Comparison of ENCODE assay signal across 8 mouse cellular contexts in the genomic region with DNA sequence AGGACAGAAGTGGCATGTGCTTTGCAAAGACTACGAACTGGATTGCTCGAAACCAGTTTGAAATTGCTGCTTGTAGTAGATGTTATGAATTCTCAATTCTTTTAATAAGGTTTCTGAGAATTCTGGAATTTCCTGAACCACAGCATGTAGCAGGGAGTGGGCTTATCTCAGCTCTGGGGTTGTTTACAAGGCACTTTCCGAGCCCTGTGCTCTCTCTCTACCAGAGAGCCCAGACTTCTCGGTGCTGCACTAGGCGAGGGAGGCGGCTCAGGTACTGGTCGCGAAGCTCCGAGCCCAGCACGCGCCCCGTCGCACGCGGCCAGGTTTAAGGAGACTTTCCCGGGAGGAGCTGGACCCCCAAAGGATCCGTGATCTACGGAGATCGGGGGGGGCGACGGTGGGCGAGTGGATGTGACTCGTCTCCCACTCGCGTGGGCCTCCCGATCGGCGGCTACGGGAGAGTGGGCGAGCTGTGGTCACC. TPM values are rescaled to one million over a fixed set of nuclear protein-coding genes. Genes with fewer than 3 reads are reported as not detected.
DNase-seq lines count a peak whose midpoint lies in the region; ATAC-seq and TF ChIP-seq lines count a peak whose summit lies in the region.

No protein-coding gene starts in this region.

- H3K4me2 ChIP-seq in hindbrain, embryonic 12.5 days (replicated peaks): peak overlapping the region; percentile 71

- H3K4me1 ChIP-seq in kidney, adult 2 months (ENCODE audit: control insufficient read depth, insufficient read depth, low read length): no peaks in the 10 kb centered on the region
- peaks cover 23% of the 10 kb centered on the region for H3K4me1 ChIP-seq in E14TG2a.4 (replicated peaks; ENCODE audit: low read depth, low read length)
- peaks cover 22% of the 10 kb centered on the region for H3K4me1 ChIP-seq in hindbrain, embryonic 12.5 days

- no peak for TF ChIP-seq CTCF in kidney, adult 2 months (conservative IDR thresholded peaks at IDR 0.05; ENCODE audit: insufficient read depth, insufficient read length, low read depth, low read length)
- no peak for TF ChIP-seq CTCF in E14TG2a.4 (conservative IDR thresholded peaks at IDR 0.05; ENCODE audit: low read length)

- under 1% methylated on average over 30 of the region's 30 CpGs for WGBS in kidney, adult 2 months
- WGBS in hindbrain, embryonic 12.5 days: 3% methylated on average over 30 of the region's 30 CpGs

- no peak for TF ChIP-seq POLR2A in kidney, adult 2 months (IDR thresholded peaks at IDR 0.05; ENCODE audit: low read depth, low read length)

- no peaks in the 10 kb centered on the region for H3K27me3 ChIP-seq in kidney, adult 2 months (replicated peaks; ENCODE audit: control insufficient read depth, insufficient read depth, low read length)
- H3K27me3 ChIP-seq in E14TG2a.4 (ENCODE audit: insufficient read depth, low read length): peaks cover 10% of the 10 kb centered on the region
- H3K27me3 ChIP-seq in hindbrain, embryonic 12.5 days: no peaks in the 10 kb centered on the region

- peak; percentile 35 for ATAC-seq in common myeloid progenitor, adult 5-6 weeks (replicated peaks; ENCODE audit: low read depth, poor library complexity, severe bottlenecking)
- peak; percentile 20 for ATAC-seq in hindbrain, embryonic 12.5 days (ENCODE audit: low FRiP score)

- DNase-seq in kidney, adult 2 months: no peak
- DNase-seq in kidney, postnatal 4 days: no peak
- peak; percentile 3 for DNase-seq in lung, postnatal 25 days (ENCODE audit: low spot score)
- peak; percentile 62 for DNase-seq in testis, postnatal 14 days (ENCODE audit: low spot score)
- no peak for DNase-seq in right cerebral cortex, postnatal 4 days

- peak overlapping the region; percentile 91 for H3K4me3 ChIP-seq in kidney, adult 2 months (ENCODE audit: insufficient read depth, low read depth, low read length)
- H3K4me3 ChIP-seq in E14TG2a.4 (replicated peaks; ENCODE audit: low read length): peak overlapping the region; percentile 84
- peak overlapping the region; percentile 100 for H3K4me3 ChIP-seq in hindbrain, embryonic 12.5 days

- H3K9me3 ChIP-seq in E14TG2a.4 (ENCODE audit: low read length): no peaks in the 10 kb centered on the region
- no peaks in the 10 kb centered on the region for H3K9me3 ChIP-seq in hindbrain, embryonic 12.5 days (replicated peaks)

- peaks cover 3% of the 10 kb centered on the region; the same call in 1 of the 2 replicates for H3K36me3 ChIP-seq in kidney, adult 2 months (ENCODE audit: control insufficient read depth, insufficient read depth, low read length)
- peaks cover 28% of the 10 kb centered on the region for H3K36me3 ChIP-seq in E14TG2a.4 (ENCODE audit: insufficient read depth, low read length)
- peaks cover 16% of the 10 kb centered on the region for H3K36me3 ChIP-seq in hindbrain, embryonic 12.5 days

- no peak overlapping the region for H3K27ac ChIP-seq in kidney, adult 2 months (ENCODE audit: insufficient read depth, low read depth, low read length)
- H3K27ac ChIP-seq in hindbrain, embryonic 12.5 days: peak overlapping the region; percentile 98; the same call in 1 of the 2 replicates

- peak overlapping the region; percentile 99 for H3K9ac ChIP-seq in hindbrain, embryonic 12.5 days

RNA-seq across cellular contexts. Expression of gene Gpc5, which starts 51.9 kb away (rescaled TPM):
- polyA plus RNA-seq in kidney, adult 2 months (2012; rRNA removed): 0.69 and 1.0 TPM in 2 replicates
- not detected in 2 replicates for total RNA-seq in common myeloid progenitor, adult 5-6 weeks (2017)
- polyA plus RNA-seq in hindbrain, embryonic 12.5 days (2016; fragmentation: Nextera tagmentation; extraction: Ambion mirVana): 1.0 and 2.0 TPM in 2 replicates

Comparison
In these comparisons a context has a peak if more than half of its experiments do, and no peak if none do; other contexts are left out.
1. DNase-seq: peak in lung, postnatal 25 days (single experiment) and testis, postnatal 14 days (single experiment); none in kidney, adult 2 months (single experiment), kidney, postnatal 4 days (0 of 2) and right cerebral cortex, postnatal 4 days (single experiment).
2. Peak in every context shown above with its lines, with median percentiles within 50 percentile points of each other: H3K4me3 ChIP-seq.